Mouse (Mus musculus) mouse embryonic stem cell (cell line): ENCODE results near the gene Zfhx2.

Experiments
- in situ Hi-C, 2 experiments: fragments of 300-500 bp; cut with MboI; formaldehyde crosslinking; loops; 1 replicate in 1 of 2; 3 replicates in 1 of 2; pipeline ENCODE4 v1.14.3; 2019 to 2020; ENCODE audit warnings: low sequenced_read_pairs in 2 of 2, low pct_unique_long_range_greater_than_20kb in 1 of 2, mixed read lengths in 1 of 2; ENCODE audit not compliant: unreplicated experiment in 1 of 2

The Zfhx2 gene

DNA sequence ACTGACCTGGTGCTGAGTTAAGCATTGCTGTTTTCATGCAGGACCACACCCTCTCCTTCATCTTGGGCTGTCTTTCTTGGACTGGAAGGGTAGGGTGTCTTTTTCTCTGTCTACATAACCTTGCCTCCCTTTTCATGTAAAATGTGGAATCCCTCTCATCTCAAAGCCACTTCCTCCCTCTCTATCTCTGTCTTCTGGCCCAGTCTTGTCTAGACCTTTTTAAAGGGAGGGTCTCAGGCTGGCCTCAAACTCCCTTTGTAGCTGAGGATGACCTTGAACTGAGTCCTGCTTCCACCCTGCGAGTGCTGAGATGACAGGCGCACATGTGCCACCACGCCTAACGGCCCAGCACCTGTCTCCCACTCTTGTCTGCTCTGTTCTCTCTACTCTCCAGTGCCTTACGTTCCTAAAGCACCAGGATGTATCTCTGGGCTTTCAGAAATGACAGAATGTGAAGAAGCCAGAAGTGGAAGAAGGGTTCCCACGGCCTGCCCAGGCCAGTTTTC lies 6.1 kb downstream of the Zfhx2 start:
- in situ Hi-C loops, result no loop called here

- in situ Hi-C loops, result no loop called here
Measured at GRCm38 (mm10) chr14:55085324-55086008, 6.7 kb downstream of the Zfhx2 start.

- in situ Hi-C loops, result loop anchor here in 1 of 2 experiments (5.0 kb wide), 1 partner anchor 56 kb away; no protein-coding TSS in a partner anchor
Measured at GRCm38 (mm10) chr14:55083481-55083880, 8.6 kb downstream of the Zfhx2 start.

DNA sequence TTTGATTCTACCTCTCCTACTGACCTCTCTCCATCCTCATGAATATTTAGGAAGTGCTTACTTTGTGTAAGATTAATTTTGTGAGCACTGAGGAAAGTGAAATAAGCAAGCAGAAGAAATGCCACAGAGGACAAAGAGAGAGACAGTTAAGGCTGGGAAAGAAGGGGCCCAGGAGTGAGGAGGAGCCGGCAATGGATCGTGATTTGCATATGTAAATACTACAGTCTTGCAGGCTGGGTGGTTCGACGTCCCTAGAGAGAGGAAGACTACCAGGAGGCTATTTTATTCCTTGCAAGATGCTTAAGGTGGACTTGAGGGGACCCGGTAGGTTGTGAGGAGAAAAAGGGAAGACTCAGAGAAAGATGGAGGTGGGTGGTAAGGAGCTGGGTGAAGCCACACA lies 11.0 kb downstream of the Zfhx2 start:
- in situ Hi-C loops, result loop anchor here in 1 of 2 experiments (5.0 kb wide), 1 partner anchor 54 kb away; no protein-coding TSS in a partner anchor

- in situ Hi-C loops, result loop anchor here in 1 of 2 experiments (5.0 kb wide), 1 partner anchor 52 kb away; no protein-coding TSS in a partner anchor
Measured at GRCm38 (mm10) chr14:55079214-55079970, 12.7 kb downstream of the Zfhx2 start.

- in situ Hi-C loops, result loop anchor here in 1 of 2 experiments (5.0 kb wide), 1 partner anchor 51 kb away; no protein-coding TSS in a partner anchor
Measured at GRCm38 (mm10) chr14:55078366-55078989, 13.6 kb downstream of the Zfhx2 start.

DNA sequence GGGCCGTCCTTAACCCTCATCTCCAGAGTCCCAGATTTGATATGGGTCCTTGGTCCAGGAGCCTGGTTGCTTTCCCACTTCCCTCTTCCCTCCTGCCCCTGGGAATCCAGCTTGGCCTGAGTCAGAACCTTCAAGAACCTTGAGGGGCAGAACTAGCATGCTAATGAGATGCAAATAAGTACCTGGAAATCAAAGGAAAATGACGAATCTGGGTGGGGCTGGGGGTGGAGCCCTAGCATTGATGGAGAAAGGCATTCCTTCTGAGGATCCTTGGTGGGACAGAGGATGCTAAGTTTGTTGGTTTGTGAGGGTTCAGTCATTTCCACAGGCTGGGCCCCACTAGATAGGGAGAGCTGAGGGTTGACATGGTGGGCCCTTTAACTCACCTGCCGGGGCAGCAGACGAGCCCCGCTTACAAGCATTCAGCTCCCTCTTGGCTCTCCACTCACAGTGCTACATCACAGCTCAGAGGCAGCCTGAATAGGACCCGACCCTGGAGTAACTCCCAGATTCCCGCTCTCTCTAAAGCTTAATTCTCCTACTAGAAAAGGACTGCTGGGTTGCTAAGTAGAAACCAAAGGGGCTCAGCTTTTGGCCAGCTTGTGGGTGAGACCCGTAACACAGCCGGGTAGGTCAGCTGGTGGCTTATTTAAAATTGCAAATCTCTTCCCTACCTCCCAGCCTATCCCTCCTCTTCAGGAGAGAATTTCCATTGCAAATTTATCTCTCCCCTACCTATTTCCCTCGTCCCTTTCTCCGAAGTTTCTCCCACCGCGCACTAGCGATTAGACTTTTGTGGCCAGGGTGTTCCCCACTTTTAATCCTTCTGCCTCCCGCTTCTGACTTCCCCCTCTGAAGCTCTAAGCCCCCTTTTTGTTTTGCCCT lies 14.4 kb downstream of the Zfhx2 start:
- in situ Hi-C loops, result loop anchor here in 1 of 2 experiments (5.0 kb wide), 1 partner anchor 50 kb away; no protein-coding TSS in a partner anchor

DNA sequence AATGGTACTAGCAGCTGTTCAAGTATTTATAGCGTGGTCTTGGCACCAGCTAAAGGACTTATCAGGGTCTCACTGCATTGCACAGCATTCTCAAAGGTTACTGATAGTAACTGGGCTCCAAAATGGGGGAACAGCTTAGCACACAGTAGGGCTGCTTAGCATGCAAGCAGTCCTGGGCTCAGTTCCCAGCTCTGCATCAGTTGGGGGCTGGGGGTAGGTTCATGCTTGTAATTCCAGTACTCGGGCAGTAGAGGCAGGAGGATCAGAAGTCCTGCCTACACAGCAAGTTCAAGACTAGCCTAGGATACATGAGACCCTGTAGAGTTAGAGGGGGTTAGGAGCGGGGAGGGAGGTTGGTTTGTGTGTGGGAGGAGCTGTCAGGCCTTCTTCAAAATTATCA lies 15.2 kb downstream of the Zfhx2 start:
- in situ Hi-C loops, result loop anchor here in 1 of 2 experiments (5.0 kb wide), 1 partner anchor 50 kb away; no protein-coding TSS in a partner anchor

DNA sequence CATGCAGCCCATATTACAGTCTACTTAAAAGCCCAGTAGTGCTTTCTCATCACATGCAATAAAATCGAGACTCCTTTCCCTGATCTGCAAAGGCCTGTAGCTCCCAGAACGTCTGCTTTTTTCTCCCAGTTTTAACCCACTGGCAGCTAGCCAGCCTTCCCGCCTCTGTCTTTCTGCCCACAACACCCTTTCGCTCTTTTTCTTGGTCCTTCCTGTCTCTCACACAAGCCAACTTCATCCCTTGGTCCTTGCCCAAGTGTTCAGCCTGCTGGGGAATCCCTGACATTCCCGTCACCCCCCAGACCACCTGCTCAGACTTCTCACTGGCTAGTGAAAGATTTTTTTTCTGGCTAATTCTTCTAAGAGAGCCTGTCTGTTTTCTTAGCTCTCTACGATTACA lies 15.9 kb downstream of the Zfhx2 start:
- in situ Hi-C loops, result loop anchor here in 1 of 2 experiments (5.0 kb wide), 1 partner anchor 49 kb away; no protein-coding TSS in a partner anchor

GRCm38 (mm10) chr14:55074416-55074815 lies 17.7 kb downstream of the Zfhx2 start:
- in situ Hi-C loops, result no loop called here

- in situ Hi-C loops, result no loop called here
Measured at GRCm38 (mm10) chr14:55071756-55072155, 20.4 kb downstream of the Zfhx2 start.

- in situ Hi-C loops, result no loop called here
Measured at GRCm38 (mm10) chr14:55066042-55066441, 26.1 kb downstream of the Zfhx2 start.

- in situ Hi-C loops, result no loop called here
Measured at GRCm38 (mm10) chr14:55065391-55065790, 26.7 kb downstream of the Zfhx2 start.

DNA sequence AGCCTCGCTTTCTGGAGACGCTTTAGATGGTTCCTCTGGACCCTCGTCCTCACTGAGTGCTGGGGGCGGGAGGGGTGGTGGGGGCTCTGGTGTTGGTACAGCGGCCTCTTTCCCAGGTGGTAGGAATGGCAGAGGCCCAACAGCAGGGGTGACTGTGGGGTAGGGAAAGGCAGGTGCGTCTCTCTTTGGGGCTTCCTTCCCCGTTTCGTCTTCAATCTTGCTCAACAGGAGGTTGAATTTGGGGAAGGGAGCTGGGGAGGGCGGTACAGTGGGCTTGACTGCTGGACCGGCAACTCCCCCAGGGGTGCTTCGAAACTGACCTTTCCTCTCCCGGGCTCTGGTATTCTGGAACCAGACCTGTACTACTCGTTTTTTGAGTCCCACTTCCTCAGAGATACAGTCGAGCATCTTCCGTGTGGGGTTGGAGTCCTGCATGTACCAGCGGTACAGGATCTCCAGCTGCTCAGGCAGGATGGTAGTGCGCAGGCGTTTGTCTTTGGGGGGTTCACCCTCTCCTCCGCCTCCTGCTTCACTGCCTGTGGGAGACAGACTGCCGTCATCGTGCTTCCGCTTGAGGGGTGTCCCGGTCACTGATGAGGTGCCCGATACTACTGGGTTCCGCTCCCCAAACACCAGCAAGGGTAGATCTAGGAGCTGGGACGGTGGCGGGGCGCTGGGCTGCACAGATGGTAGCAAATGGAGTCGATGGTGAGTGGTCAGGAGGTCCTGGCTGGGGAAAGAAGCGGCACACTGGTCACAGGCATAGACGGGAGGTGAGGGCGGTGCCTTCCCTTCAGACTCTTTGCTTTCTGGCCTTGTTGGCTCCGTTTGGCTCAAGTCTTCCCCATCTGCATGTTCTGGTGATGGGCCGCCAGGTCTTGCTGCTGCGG lies 27.4 kb downstream of the Zfhx2 start:
- in situ Hi-C loops, result no loop called here

DNA sequence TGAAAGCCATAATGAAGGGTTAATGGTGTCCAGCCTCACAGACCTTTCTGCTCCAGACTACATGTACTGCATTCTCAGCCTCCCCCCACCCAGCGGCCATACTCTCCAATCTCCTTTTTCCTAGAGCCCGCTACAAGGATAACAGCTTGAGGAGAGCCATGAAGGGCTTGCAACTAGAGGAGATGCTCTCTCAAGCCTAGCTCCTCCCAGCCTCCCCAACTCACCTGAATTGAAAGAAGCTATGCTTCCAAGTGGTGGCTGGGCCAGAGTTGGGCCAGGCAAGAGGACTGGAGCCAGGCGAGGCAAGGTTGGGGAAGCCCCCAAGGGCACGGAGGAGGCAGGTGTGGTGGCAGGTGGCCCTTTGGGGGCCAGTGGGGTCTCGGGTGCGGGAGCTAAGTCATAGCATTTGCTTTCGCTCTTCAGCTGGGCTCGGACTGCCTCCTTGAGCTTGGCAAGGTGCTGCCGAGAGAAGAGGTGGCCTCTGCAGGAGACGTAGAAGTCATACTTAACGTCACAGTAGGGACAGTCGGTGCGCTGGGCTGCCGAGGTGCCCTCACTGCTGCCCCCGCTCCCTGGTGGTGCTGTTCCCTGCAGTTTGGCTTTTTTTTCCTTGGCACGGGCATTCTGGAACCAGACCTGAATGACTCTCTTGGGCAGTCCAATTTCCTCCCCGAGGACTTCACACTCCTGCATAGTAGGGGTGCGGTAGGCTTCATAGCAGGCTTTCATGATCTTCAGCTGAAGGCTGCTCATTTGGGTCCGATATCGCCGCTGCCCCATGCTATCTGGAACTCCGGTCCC lies 28.3 kb downstream of the Zfhx2 start:
- in situ Hi-C loops, result no loop called here

DNA sequence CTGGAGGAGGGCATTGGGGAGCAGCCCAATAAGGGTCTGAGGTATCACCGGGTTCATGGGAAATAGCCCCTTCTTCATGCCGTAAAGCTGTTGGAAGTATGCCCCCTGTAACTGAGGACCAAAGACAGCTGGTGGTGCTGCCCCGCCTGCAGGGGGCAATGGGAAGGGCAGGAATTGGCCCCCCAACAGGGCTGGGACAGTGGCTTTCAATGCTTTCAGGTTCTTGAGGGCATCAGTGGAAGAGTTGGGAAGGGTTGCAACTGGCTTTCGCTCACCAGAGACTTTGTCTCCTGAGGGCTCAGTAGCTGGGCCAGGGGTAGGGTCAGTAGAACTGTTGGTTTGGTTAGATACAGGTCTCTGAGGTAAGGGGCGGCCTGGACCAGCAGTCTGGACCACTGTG lies 29.0 kb downstream of the Zfhx2 start:
- in situ Hi-C loops, result no loop called here
